Mouse (Mus musculus) thymus, postnatal 4 days (tissue): ENCODE measurements at regions not wholly inside any gene's neighbourhood (a gene's known extent, or its start where the extent isn't known, plus 50 kb on each side); places are given as distances from the start of the nearest gene placed in this dataset.
A peak's percentile ranks its signal among the peaks of the same experiment; 100 is the strongest.

ENCODE experiments used
- DNase-seq: peaks from one replicate; pipeline ENCODE4 v3.0.0; 2021

- no peak for DNase-seq
These were observed 307.9 kb downstream of the Abcc12 start for GRCm38 (mm10) chr8:86272626-86273025.

GRCm38 (mm10) chr8:86271477-86271876, 309.0 kb downstream of the Abcc12 start:
- DNase-seq, result no peak

GRCm38 (mm10) chr8:86258011-86258410, 322.5 kb downstream of the Abcc12 start:
- DNase-seq, result no peak

GRCm38 (mm10) chr8:86255431-86255830, 325.1 kb downstream of the Abcc12 start:
- DNase-seq, result no peak

DNA sequence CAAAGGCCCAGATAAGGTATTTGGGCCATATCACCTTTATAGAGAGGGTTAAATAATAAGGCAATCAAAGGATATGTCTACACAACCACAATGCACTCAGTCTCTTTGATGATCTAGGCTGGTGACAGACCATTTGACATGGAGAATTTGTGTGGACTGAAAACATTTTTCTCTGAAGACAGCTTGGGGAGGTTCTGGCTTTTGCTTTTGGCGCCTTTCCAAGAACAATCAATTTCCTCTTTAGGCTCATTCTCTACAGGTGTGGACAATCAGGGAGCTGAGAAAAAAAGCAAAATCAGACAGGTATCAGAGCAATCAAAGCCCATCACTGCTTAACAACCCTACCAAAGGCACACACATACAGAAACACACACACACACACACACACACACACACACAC, 325.8 kb downstream of the Abcc12 start:
- DNase-seq, result no peak

DNA sequence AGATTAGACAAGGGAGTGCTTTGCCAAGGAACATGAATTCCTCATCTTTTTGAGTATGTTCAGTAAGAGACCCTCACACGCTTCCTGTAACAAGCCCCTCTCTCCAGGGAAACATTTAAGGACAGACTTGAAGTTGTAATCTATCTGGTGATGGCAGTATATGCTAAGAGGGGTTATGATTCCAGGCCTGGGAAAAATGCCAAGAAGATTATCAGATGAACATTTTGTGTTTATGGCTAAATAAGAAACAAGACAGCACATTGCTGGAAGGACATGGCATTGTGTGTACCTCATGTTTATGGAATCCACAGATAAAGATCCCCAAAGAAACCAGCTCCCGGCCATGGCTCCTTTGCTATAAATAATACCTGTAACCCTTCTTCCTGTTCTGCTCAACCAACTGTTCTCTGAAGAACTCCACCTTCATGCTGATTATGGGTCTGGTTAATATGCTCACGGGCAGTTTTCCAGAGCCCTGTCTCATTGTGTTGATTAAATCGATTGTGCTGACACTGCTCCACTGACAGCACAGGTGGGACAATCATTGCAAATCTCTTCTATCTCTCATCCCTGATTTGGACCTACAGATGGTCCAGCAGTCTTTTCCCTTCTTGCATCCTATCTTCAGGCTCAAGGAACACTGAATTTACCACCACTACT, 327.7 kb downstream of the Abcc12 start:
- no peak for DNase-seq

DNA sequence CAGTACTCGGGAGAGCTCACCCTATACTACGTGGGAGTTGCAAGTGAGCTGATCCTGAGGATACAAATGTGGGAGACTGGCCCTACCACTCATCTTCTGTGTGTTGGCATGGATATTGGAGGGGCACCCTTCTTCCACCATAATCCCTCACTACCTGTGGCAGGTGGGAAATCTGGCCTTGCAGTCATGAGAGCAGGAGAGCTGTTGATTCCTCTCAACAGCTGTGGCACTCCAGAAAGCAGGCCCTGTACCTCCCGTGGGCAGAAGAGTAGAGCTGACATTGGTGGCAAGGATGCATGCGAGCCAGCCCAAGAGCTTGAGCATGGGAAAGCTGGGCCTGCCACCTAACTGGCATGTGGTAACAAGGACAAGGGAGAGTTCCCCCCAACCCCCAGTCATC, 345.8 kb downstream of the Abcc12 start:
- DNase-seq, result no peak

- peak; percentile 41 for DNase-seq
These were observed 348.5 kb downstream of the Abcc12 start for GRCm38 (mm10) chr8:86231994-86232393.

- DNase-seq, result no peak
These were observed 355.6 kb downstream of the Abcc12 start for GRCm38 (mm10) chr8:86224851-86225250.

GRCm38 (mm10) chr8:86222715-86223114, 357.8 kb downstream of the Abcc12 start:
- DNase-seq, result no peak

DNA sequence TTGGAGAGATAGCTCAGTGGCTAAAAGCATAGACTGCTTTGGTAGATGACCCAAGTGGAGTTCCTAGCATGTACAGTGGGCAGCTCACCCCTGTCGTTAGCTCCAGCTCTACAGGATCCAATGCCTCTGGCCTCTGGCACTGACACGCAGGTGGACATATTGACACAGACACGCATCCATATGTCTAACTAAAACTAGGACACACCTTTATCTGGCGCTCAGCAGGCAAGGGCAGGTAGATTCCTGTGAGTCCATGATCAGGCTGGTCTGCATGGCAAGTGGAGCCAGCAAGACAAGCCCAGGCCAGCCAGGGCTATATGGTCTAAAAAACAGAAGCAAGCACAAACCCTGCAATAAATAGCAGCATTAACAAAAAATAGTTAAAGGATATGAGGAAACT, 358.3 kb downstream of the Abcc12 start:
- no peak for DNase-seq

DNA sequence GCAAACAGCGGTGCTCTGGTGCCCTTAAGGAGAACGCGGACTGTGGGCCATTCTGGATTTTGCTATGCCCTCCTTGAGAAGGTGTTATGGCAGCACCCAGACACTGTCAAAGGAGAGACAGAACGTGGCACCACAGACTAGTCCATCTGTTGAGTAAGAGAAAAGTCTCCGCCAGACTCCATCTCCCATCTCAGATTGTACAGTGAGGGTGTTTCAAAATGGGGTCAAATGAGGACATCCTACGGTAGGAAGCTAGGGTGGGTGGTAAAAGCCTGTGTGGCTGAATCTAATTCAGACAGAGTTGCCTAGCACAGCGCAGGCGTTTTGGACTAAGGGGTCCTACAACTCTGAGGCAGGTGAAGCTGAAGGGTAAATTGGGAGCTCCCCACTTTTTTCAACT, 366.1 kb downstream of the Abcc12 start:
- no peak for DNase-seq

DNA sequence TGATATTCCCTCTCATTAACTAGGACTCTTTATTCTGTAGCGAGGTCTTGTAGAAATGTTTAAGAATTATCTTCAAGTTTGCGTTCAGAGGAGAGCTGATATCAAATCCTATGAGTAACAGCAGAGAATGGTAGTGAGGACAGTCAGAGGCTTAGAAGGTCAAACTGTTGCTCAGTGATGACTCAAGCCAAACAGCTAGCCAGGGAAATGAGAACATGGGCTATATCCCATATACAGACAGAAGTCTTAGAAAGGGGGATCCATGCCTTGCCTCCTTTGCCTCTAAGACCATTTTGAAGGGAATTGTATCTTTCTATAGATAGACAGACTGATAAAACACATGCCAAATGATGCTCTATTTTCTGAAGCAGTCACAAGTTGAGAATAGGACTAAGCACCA, 368.0 kb downstream of the Abcc12 start:
- no peak for DNase-seq

DNA sequence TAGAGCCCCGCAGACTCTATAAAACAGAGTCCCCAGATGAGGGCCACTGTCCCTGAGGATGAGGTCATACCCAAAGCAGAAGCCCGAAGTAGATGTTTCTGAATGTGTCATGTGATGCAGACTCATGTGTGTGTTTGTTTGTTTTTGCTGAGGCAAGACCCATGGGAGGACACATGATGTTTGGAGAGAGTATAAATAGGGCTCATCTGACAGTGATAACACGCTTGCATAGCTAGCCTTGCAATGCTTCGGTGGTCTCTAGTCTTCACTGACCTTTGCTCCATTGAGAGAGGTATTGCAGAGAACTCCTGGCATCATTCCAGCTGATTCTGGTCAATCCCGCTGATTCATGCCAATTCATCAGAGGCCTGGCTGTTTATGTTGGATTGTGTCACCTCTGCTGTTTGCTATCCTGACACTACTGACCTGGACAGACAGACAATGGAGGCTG, 368.1 kb downstream of the Phkb start:
- DNase-seq, result no peak

DNA sequence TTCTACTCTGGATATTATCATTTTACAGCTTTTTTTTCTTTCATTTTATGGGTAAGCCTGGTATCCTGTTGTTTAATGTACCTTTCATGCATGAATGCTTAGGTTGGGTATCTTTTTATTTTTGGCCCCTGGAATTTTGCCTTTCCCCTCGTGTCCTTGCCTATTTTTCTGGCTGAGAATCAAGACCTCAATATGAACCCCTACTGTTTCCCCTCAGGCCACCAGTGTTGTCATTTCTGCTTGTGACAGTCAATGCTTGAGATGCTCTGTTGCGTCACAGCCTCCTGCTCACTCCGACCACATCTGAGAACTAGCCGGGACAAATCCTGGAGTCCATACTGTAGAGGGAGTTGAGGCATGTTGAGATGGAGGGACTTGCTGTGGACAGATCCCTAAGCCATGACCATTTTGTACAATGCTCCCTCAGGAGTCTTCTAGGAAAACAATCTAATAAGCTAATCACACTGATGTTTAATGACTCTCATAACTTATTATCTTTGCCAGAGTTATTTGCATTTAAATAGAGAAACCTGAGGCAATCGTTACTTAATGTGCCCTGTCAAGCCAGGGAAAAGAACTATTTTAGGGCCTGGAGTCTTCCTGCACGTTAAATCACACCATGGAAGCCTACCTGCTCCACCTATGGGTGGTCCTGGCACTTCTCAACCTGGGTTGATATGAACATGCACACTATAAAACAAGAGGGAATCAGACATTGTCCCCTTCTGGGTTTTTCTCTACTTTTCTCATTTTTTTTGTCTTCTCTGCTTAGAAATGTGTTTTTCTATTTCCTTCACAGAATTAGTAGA, 363.9 kb downstream of the Phkb start:
- DNase-seq, result no peak

- no peak for DNase-seq
These were observed 362.3 kb downstream of the Phkb start for GRCm38 (mm10) chr8:86203107-86203506.

GRCm38 (mm10) chr8:86201830-86202229, 361.1 kb downstream of the Phkb start:
- no peak for DNase-seq

- no peak for DNase-seq
These were observed 351.5 kb downstream of the Phkb start for GRCm38 (mm10) chr8:86192262-86192661.

GRCm38 (mm10) chr8:86184671-86185070, 343.9 kb downstream of the Phkb start:
- DNase-seq, result no peak

DNA sequence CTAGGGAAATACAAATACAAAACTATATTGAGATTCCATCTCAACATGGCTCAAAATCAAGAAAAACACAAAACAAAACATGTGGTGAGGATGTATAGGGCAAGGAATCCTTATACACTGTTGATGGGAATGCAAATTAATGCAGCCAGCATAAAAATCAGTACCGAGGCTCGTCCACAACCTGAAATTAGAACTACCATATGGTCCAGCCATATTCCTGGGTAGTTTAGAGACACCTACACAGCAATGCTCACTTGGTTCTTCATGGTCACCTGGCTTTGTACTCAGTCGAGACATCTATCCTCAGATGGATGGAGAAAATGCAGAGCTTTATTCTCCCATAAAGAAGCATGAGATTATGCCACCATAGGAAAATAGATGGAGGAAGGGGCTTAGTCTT, 340.0 kb downstream of the Phkb start:
- no peak for DNase-seq

DNA sequence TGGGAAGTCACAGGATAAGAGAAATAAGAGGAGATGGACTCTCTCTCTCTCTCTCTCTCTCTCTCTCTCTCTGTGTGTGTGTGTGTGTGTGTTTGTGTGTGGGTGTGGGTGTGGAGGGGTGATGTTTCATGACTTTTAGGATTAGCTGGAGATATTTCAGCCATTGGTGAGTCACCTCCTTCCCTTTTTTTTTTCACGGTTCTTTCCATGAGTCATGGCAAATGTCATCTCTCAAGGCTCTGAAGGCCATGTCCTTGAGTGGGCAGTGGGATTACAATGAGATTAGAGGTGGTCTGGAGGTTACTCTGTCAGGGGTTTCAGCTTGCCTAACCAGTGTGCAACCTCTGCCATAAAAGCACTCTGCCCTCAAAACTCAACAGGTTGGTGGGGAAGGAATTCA, 329.3 kb downstream of the Phkb start:
- DNase-seq, result no peak

DNA sequence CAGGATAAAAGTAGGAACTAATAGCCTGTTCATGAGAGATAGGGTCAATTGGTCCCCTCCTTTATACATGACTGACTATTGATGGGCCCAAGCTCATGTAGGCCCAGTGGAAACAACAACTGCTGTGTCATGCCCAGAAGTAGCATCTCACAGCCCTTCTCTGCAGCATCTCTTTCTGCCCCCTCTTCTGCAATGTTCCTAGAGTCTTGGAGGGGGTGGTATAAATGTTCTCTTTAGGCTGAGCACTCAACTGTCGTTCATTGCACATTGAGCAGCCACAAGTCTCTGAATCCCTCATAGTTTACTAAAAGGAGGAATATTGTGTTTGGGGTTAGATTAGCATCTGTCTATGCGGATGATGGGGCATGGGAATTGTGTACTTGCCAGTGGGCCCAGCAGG, 324.1 kb downstream of the Phkb start:
- no peak for DNase-seq

GRCm38 (mm10) chr8:86159074-86159783, 318.5 kb downstream of the Phkb start:
- no peak for DNase-seq

DNA sequence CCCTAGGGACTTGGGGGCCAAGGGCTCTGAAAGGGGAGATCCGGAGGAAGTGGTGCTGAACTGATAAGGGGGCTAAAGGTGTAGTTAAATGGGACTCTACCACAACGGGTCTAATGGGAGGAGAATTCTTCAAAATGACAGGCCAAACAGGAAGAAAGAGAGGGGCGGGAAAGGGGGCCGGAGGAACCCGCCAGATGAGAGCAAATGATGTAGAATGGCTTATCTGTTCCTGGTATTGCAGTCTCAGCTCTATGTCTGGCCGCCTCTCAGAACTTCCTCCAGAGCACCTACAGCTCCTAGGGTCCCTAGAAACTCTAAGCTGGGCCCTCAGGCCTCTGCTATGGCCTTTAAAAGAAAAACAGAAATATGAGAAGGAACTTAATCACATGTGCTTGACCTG, 306.8 kb downstream of the Phkb start:
- DNase-seq, result no peak
